Mouse (Mus musculus) G1E (cell line): ENCODE results near the gene Vnn3.

ENCODE experiments used
- CTCF ChIP-seq: IDR thresholded peaks from 2 replicates; pipeline ENCODE4 v1.5.1; 2012; ENCODE audit warnings: low read depth, low read length, inconsistent platforms, mixed read lengths
- GATA1 ChIP-seq: IDR thresholded peaks from 2 replicates; pipeline ENCODE4 v1.6.1; 2012; ENCODE audit warnings: borderline replicate concordance, low read length, inconsistent platforms, mixed read lengths
- GATA2 ChIP-seq: IDR thresholded peaks from 2 replicates; pipeline ENCODE4 v1.6.1; 2012; ENCODE audit warnings: low read depth, low read length, inconsistent platforms, borderline replicate concordance
- POLR2AphosphoS5 ChIP-seq: IDR thresholded peaks from 2 replicates; pipeline ENCODE4 v1.6.1; 2012; ENCODE audit warnings: low read depth, low read length, inconsistent platforms; ENCODE audit not compliant: insufficient replicate concordance
- TAL1 ChIP-seq: conservative IDR thresholded peaks from 2 replicates; pipeline ENCODE4 v1.6.1; 2012; ENCODE audit warnings: low read depth, low read length, inconsistent platforms, mixed read lengths

DNA sequence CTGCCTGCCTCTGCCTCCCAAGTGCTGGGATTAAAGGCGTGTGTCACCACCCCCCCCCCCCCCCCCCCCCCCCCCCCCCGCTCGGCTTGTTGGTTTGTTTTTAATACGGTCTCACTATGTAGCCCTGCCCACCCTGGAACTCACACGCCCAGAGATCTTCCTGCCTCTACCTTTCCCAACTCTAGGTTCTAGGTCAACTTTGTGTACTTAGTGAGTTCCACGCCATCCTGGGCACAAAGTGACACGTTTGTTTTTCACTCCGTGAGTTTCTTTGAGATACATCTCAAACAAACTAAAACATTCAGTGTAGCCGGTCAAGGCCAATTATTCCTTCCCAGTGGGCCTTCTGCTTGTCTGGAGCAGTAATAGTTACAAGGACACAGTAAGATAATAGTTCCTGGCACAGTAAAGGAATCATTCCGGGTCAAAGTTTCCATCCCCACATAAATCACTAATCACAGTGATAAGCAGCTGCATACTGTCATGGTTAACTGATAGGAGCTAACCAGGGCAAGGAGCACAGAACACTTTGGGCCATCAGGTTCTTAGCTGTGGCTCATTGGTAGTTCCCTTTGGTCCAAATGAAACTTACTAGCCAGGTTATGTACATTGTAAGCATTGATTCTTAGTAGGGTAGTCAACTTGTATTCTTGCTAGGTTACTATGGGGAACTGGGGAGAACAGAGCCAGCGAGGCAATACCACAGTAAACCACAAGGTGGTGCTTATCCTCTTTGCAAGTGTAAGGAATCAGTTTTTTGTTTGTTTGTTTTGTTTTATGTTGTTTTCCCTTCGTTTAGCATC lies 39.4 kb upstream of the Vnn3 start:
- TF ChIP-seq CTCF (peak; percentile 97), GATA1 (no peak), POLR2AphosphoS5 (no peak), TAL1 (no peak), GATA2 (no peak)
